ENCODE assay signal across 8 mouse cellular contexts in genomic region chr1:133744609-133745008, GRCm38 (mm10). TPM values are rescaled to one million over a fixed set of nuclear protein-coding genes. Genes with fewer than 3 reads are reported as not detected.
DNase-seq lines count a peak whose midpoint lies in the region; ATAC-seq and TF ChIP-seq lines count a peak whose summit lies in the region.

No protein-coding gene starts in this region.

- DNase-seq in spleen, adult 2 months (ENCODE audit: low read depth in 1 of 2, low spot score in 2 of 2), result no peak
- no peak for DNase-seq in spleen, adult 18-20 months
- DNase-seq in cerebellum, postnatal 25 days, result peak; percentile 83 to 88
- DNase-seq in kidney, postnatal 4 days, result peak; percentile 75 to 79
- peak; percentile 83 for DNase-seq in lung, postnatal 0 days (ENCODE audit: low spot score)
- no peak for DNase-seq in thymus, postnatal 0 days (ENCODE audit: low spot score)

- TF ChIP-seq CTCF in spleen, adult 2 months (IDR thresholded peaks at IDR 0.05; ENCODE audit: extremely low read depth, insufficient read depth, insufficient read length, insufficient replicate concordance), result no peak
- TF ChIP-seq CTCF in lung, postnatal 0 days (IDR thresholded peaks at IDR 0.05), result no peak

- no peak overlapping the region for H3K4me3 ChIP-seq in spleen, adult 2 months (ENCODE audit: extremely low read depth, insufficient read depth, insufficient read length)
- no peak overlapping the region for H3K4me3 ChIP-seq in heart, embryonic 15.5 days
- H3K4me3 ChIP-seq in lung, postnatal 0 days (ENCODE audit: low read depth, low read length), result no peak overlapping the region

- no peak overlapping the region for H3K9ac ChIP-seq in heart, embryonic 15.5 days
- no peak overlapping the region for H3K9ac ChIP-seq in lung, postnatal 0 days (replicated peaks; ENCODE audit: low read depth)

- 84% methylated on average over 4 of the region's 4 CpGs for WGBS in spleen, adult 2 months
- WGBS in heart, embryonic 15.5 days, result 61% methylated on average over 4 of the region's 4 CpGs
- WGBS in lung, postnatal 0 days, result 22% methylated on average over 4 of the region's 4 CpGs

- no peaks in the 10 kb centered on the region for H3K36me3 ChIP-seq in spleen, adult 2 months (ENCODE audit: control insufficient read depth, insufficient read depth, low read length)
- no peaks in the 10 kb centered on the region for H3K36me3 ChIP-seq in heart, embryonic 15.5 days
- H3K36me3 ChIP-seq in lung, postnatal 0 days (ENCODE audit: insufficient read depth, low read length), result no peaks in the 10 kb centered on the region

- H3K4me2 ChIP-seq in heart, embryonic 15.5 days, result 0 out of 2 replicates have a peak overlapping the region, but pooled peaks have one; percentile 5
- peak overlapping the region; percentile 11 for H3K4me2 ChIP-seq in lung, postnatal 0 days (replicated peaks; ENCODE audit: low read depth, low read length)

- H3K9me3 ChIP-seq in heart, embryonic 15.5 days (replicated peaks), result no peaks in the 10 kb centered on the region
- H3K9me3 ChIP-seq in lung, postnatal 0 days (ENCODE audit: low read length), result no peaks in the 10 kb centered on the region

- ATAC-seq in heart, embryonic 15.5 days (replicated peaks; ENCODE audit: insufficient number of reproducible peaks, insufficient read depth, low FRiP score, low read depth), result peak; percentile 45
- ATAC-seq in lung, postnatal 0 days, result peak; percentile 77
- no peak for ATAC-seq in erythroblast, adult 5-6 weeks (replicated peaks; ENCODE audit: low FRiP score, poor library complexity, severe bottlenecking)

- no peak for TF ChIP-seq POLR2A in spleen, adult 2 months (IDR thresholded peaks at IDR 0.05; ENCODE audit: low read depth, low read length)

- peak overlapping the region; percentile 33 for H3K27ac ChIP-seq in spleen, adult 2 months (ENCODE audit: insufficient read depth, low read length)
- peak overlapping the region; percentile 53 for H3K27ac ChIP-seq in heart, embryonic 15.5 days
- no peak overlapping the region for H3K27ac ChIP-seq in lung, postnatal 0 days (ENCODE audit: low read length)

- no peak for TF ChIP-seq EP300 in lung, postnatal 0 days (IDR thresholded peaks at IDR 0.05)

- H3K27me3 ChIP-seq in spleen, adult 2 months (ENCODE audit: control insufficient read depth, insufficient read depth, low read length), result no peaks in the 10 kb centered on the region
- H3K27me3 ChIP-seq in heart, embryonic 15.5 days, result no peaks in the 10 kb centered on the region
- no peaks in the 10 kb centered on the region for H3K27me3 ChIP-seq in lung, postnatal 0 days (replicated peaks; ENCODE audit: insufficient read depth, low read length)

- no peaks in the 10 kb centered on the region for H3K4me1 ChIP-seq in spleen, adult 2 months (ENCODE audit: control insufficient read depth, insufficient read depth, insufficient read length)
- H3K4me1 ChIP-seq in heart, embryonic 15.5 days (replicated peaks), result peaks cover 29% of the 10 kb centered on the region
- H3K4me1 ChIP-seq in lung, postnatal 0 days (ENCODE audit: insufficient read depth, low read depth, low read length), result peaks cover 11% of the 10 kb centered on the region; the same call in 1 of the 2 replicates

RNA-seq across cellular contexts. Expression of gene Lax1, which starts 54.7 kb away (rescaled TPM):
- polyA plus RNA-seq in spleen, adult 2 months (2012; rRNA removed), result 35.4 and 39.2 TPM in 2 replicates
- 0.31 and 2.1 TPM in 2 replicates for polyA plus RNA-seq in heart, embryonic 15.5 days (2015; fragmentation: Nextera tagmentation; extraction: Ambion mirVana)
- 0.30 and 0.33 TPM in 2 replicates for polyA plus RNA-seq in lung, postnatal 0 days (2015; fragmentation: Nextera tagmentation; extraction: Ambion mirVana)
- total RNA-seq in erythroblast, adult 5-6 weeks (2015; ENCODE audit: low replicate concordance), result 1.3 TPM in 1 of 2 replicates, not detected in the other
- total RNA-seq in erythroblast, adult 5-6 weeks (2017; ENCODE audit: low replicate concordance), result 1.7 and 2.0 TPM in 2 replicates
- 27.3 and 29.4 TPM in 2 replicates for polyA plus RNA-seq in thymus, postnatal 0 days (2015; fragmentation: Nextera tagmentation; extraction: Ambion mirVana)

RNA-seq across cellular contexts. Expression of gene Atp2b4, which starts 56.2 kb away (rescaled TPM):
- 7.1 and 8.0 TPM in 2 replicates for polyA plus RNA-seq in spleen, adult 2 months (2012; rRNA removed)
- polyA plus RNA-seq in heart, embryonic 15.5 days (2015; fragmentation: Nextera tagmentation; extraction: Ambion mirVana), result 11.2 and 13.6 TPM in 2 replicates
- polyA plus RNA-seq in lung, postnatal 0 days (2015; fragmentation: Nextera tagmentation; extraction: Ambion mirVana), result 7.8 and 8.5 TPM in 2 replicates
- 241 and 319 TPM in 2 replicates for total RNA-seq in erythroblast, adult 5-6 weeks (2015; ENCODE audit: low replicate concordance)
- total RNA-seq in erythroblast, adult 5-6 weeks (2017; ENCODE audit: low replicate concordance), result 404 and 444 TPM in 2 replicates
- polyA plus RNA-seq in thymus, postnatal 0 days (2015; fragmentation: Nextera tagmentation; extraction: Ambion mirVana), result 3.1 and 3.5 TPM in 2 replicates

Comparison
In these comparisons a context has a peak if more than half of its experiments do, and no peak if none do; other contexts are left out.
1. DNase-seq: peak in cerebellum, postnatal 25 days (2 of 2), kidney, postnatal 4 days (2 of 2) and lung, postnatal 0 days (single experiment); none in spleen, adult 2 months (0 of 2), spleen, adult 18-20 months (0 of 2) and thymus, postnatal 0 days (single experiment).